Mouse (Mus musculus) macrophage (primary cell): ENCODE data around the gene Plekhg6. TPM values are rescaled to one million over a fixed set of nuclear protein-coding genes. Genes with fewer than 3 reads are reported as not detected.
A peak's percentile ranks its signal among the peaks of the same experiment; 100 is the strongest.

ENCODE experiments used
- H3K27ac ChIP-seq: fragments of 350-480 bp; formaldehyde crosslinking; 2 replicates; pipeline ENCODE4 v1.9.0; 2021
- H3K36me3 ChIP-seq: fragments of 350-480 bp; formaldehyde crosslinking; 2 replicates; pipeline ENCODE4 v1.9.0; 2021; ENCODE audit errors: inconsistent target
- H3K4me3 ChIP-seq: fragments of 350-480 bp; formaldehyde crosslinking; 2 replicates; pipeline ENCODE4 v1.9.0; 2021; ENCODE audit errors: inconsistent target
- H3K79me2 ChIP-seq: fragments of 350-480 bp; formaldehyde crosslinking; 2 replicates; pipeline ENCODE4 v1.9.0; 2021; ENCODE audit errors: inconsistent target
- WGBS: methylation state at CpG from one replicate; pipeline ENCODE4 v1.1.7; 2026; ENCODE audit warnings: inconsistent platforms; ENCODE audit not compliant: missing documents; 5-methylcytosine and 5-hydroxymethylcytosine counted together
- polyA plus RNA-seq: library from polyadenylated mRNA; stranded (reverse); fragments of 250-400 nt; gene quantifications from 3 replicates; pipeline ENCODE4 v1.2.4, GENCODE M21; 2018; ENCODE audit warnings: inconsistent platforms

The Plekhg6 gene
- polyA plus RNA-seq, 1 experiment from 2014 or later, result not detected

DNA sequence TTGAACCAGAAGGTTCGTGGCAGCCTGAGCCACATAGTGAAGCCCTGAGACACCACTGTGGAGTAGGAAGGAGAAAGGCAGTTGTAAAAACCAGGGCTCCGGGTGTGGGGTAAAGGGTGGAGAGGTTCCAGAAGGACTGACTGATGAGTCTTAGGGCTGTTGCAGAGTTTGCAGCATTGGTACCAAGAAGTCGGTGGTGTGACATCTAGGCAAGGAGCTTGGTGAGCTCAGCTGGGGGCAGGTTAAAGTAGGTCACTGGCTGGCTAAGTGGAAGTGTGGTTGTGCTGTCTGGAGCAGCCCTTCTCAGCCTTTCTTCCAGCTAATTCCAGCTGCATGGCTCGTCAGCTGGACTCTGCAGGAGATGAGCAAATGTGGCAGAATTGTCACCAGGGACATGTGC lies 27.8 kb downstream of the Plekhg6 start:
- H3K36me3 ChIP-seq, result peaks cover 8% of the 10 kb centered on the region
- H3K27ac ChIP-seq, result peak overlapping the region; percentile 98
- H3K4me3 ChIP-seq, result peak overlapping the region; percentile 2; the same call in 1 of the 2 replicates
- peaks cover 86% of the 10 kb centered on the region for H3K79me2 ChIP-seq
- WGBS, result 31% methylated on average over 4 of the region's 4 CpGs

- H3K4me3 ChIP-seq, result peak overlapping the region; percentile 98
These were observed 28.6 kb downstream of the Plekhg6 start for GRCm38 (mm10) chr6:125352046-125352384.

GRCm38 (mm10) chr6:125351368-125352045 lies 29.1 kb downstream of the Plekhg6 start:
- Histone ChIP-seq H3K4me3 (peak overlapping the region; percentile 98), H3K79me2 (peaks cover 73% of the 10 kb centered on the region), H3K27ac (peak overlapping the region; percentile 98), H3K36me3 (no peaks in the 10 kb centered on the region)
- 12% methylated on average over 8 of the region's 8 CpGs for WGBS

More at GRCm38 (mm10) chr6:125352046-125352384, 28.6 kb downstream of the Plekhg6 start:
- Histone ChIP-seq H3K27ac (peak overlapping the region; percentile 98), H3K79me2 (peaks cover 78% of the 10 kb centered on the region), H3K36me3 (peaks cover under 1% of the 10 kb centered on the region; the same call in 1 of the 2 replicates)
- WGBS, result 10% methylated on average over 5 of the region's 5 CpGs

- peak overlapping the region; percentile 98 for H3K4me3 ChIP-seq
- WGBS, result 44% methylated on average over 2 of the region's 2 CpGs
- H3K36me3 ChIP-seq, result no peaks in the 10 kb centered on the region
- peaks cover 67% of the 10 kb centered on the region for H3K79me2 ChIP-seq
- peak overlapping the region; percentile 98 for H3K27ac ChIP-seq
These were observed 29.6 kb downstream of the Plekhg6 start for GRCm38 (mm10) chr6:125350995-125351324.

GRCm38 (mm10) chr6:125350231-125350994 lies 30.2 kb downstream of the Plekhg6 start:
- Histone ChIP-seq H3K79me2 (peaks cover 62% of the 10 kb centered on the region), H3K27ac (peak overlapping the region; percentile 98), H3K4me3 (peak overlapping the region; percentile 98), H3K36me3 (no peaks in the 10 kb centered on the region)
- under 1% methylated on average over 19 of the region's 20 CpGs for WGBS

DNA sequence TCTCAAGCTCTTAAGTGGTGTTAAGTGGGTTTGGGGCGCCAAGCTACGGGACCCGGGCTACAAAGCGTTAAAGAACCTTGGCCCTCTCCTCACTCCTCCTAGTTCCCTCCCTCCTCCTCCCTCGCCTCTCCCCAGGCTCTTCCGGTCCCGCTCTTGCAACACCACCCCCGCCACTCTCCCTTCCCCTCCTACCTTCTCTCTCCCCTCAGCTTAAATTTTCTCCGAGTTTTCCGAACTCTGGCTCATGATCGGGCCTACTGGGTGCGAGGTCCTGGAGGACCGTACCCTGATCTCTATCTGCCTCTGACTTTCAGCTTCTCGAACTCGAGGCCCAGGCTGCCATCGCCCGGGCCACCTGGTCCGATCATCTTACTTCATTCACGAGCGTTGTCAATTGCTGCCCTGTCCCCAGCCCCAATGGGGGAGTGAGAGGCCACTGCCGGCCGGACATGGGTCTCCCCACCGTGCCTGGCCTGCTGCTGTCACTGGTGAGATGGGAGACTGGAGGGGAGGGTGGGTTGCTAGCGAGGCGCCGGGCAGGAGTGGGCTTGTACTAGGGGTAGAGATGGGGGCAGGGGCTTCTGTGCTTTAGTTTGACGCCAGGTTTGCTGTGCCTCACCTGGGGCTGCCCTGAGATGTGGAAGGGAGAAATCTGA lies 30.9 kb downstream of the Plekhg6 start:
- Histone ChIP-seq H3K79me2 (peaks cover 55% of the 10 kb centered on the region), H3K4me3 (peak overlapping the region; percentile 98), H3K27ac (peak overlapping the region; percentile 98), H3K36me3 (no peaks in the 10 kb centered on the region)
- WGBS, result under 1% methylated on average over 26 of the region's 27 CpGs

DNA sequence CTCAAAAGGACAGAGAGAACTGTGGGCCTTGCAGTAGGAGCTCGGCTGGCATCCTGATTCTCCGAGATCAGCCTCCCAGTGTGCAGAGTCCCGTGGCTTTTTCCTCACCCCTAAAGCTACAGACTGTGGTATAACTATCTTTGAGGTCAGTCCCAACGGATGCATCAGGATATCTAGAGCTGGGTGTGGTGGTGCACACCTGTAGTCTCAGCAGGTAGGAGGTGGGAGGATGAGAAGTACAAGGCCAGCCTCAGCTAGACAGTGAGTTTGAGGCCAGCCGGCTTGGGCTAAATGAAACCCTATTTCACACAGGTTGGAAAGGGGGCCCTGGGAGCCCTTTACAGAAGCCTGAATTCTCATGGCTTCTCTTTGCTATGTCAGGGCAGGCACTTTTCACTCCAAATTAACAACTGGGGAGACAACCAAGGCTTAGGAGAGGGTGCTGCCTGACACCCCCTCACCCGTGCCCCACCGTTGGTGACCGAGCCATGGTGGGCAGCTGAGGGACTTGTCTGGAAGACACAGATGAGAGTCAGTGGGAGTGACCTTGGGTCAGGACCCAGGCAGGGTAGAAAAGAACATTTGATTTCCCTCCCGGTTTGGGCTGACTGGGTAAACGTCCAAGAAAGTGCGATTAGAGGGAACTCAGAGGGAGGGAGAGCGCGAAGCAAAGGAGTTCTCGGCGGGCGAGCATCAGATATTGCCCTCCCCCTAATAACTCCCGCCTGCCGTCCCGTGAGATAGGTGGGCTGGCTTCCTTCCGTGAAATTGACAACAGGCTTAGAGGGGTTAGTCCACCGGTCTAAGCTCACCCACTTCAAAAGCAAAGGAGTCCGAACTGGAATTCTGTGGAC lies 31.6 kb downstream of the Plekhg6 start, which contains the start of gene Tnfrsf1a:
TSS of gene Tnfrsf1a (plus strand) at position 642 of the 854 bp plus-strand sequence.
- WGBS, result 20% methylated on average over 22 of the region's 22 CpGs
- Histone ChIP-seq H3K79me2 (peaks cover 47% of the 10 kb centered on the region), H3K27ac (peak within 1 kb of the TSS; percentile 98), H3K4me3 (peak within 1 kb of the TSS; percentile 98), H3K36me3 (no peaks in the 10 kb centered on the region)

GRCm38 (mm10) chr6:125346029-125346428 lies 34.6 kb downstream of the Plekhg6 start:
- peak overlapping the region; percentile 5; the same call in 1 of the 2 replicates for H3K27ac ChIP-seq
- H3K36me3 ChIP-seq, result no peaks in the 10 kb centered on the region
- peaks cover 18% of the 10 kb centered on the region for H3K79me2 ChIP-seq
- no peak overlapping the region for H3K4me3 ChIP-seq
- 92% methylated on average over 2 of the region's 2 CpGs for WGBS

- peaks cover 14% of the 10 kb centered on the region for H3K79me2 ChIP-seq
- peak overlapping the region; percentile 38 for H3K27ac ChIP-seq
- 27% methylated on average over 1 of the region's 1 CpGs for WGBS
- no peaks in the 10 kb centered on the region for H3K36me3 ChIP-seq
- no peak overlapping the region for H3K4me3 ChIP-seq
These were observed 35.0 kb downstream of the Plekhg6 start for GRCm38 (mm10) chr6:125345625-125346024.

- peak overlapping the region; percentile 38 for H3K27ac ChIP-seq
- no peak overlapping the region for H3K4me3 ChIP-seq
- 65% methylated on average over 4 of the region's 4 CpGs for WGBS
- H3K79me2 ChIP-seq, result peaks cover 6% of the 10 kb centered on the region
- no peaks in the 10 kb centered on the region for H3K36me3 ChIP-seq
These were observed 35.7 kb downstream of the Plekhg6 start for GRCm38 (mm10) chr6:125344866-125345265.

- Histone ChIP-seq H3K4me3 (no peak overlapping the region), H3K79me2 (no peaks in the 10 kb centered on the region), H3K27ac (no peak overlapping the region), H3K36me3 (no peaks in the 10 kb centered on the region)
- WGBS, result 94% methylated on average over 8 of the region's 8 CpGs
These were observed 36.5 kb downstream of the Plekhg6 start for GRCm38 (mm10) chr6:125344084-125344483.

- Histone ChIP-seq H3K27ac (no peak overlapping the region), H3K79me2 (no peaks in the 10 kb centered on the region), H3K4me3 (no peak overlapping the region), H3K36me3 (no peaks in the 10 kb centered on the region)
- 19% methylated on average over 3 of the region's 3 CpGs for WGBS
These were observed 38.4 kb downstream of the Plekhg6 start for GRCm38 (mm10) chr6:125342198-125342597.

GRCm38 (mm10) chr6:125340244-125340643 lies 40.3 kb downstream of the Plekhg6 start:
- Histone ChIP-seq H3K36me3 (no peaks in the 10 kb centered on the region), H3K79me2 (no peaks in the 10 kb centered on the region), H3K27ac (no peak overlapping the region), H3K4me3 (no peak overlapping the region)
- 29% methylated on average over 5 of the region's 5 CpGs for WGBS
